Mouse (Mus musculus) stomach, embryonic 14.5 days (tissue): ENCODE data around the gene Cxcr6. TPM values are rescaled to one million over a fixed set of nuclear protein-coding genes. Genes with fewer than 3 reads are reported as not detected.

Experiments used
- ATAC-seq: fragments of 200-750 bp; cut with Nextera tagmentation; 2 replicates; pipeline ENCODE4 v1.8.0; 2017; ENCODE audit warnings: low read depth, moderate TSS enrichment; ENCODE audit not compliant: insufficient number of reproducible peaks, insufficient read depth, low FRiP score
- H3K27ac ChIP-seq: fragments of 300-500 bp; sonication (generic); 2 replicates; pipeline ENCODE4 v1.5.1; 2014; ENCODE audit warnings: mild to moderate bottlenecking, low read length, moderate library complexity, mixed read lengths
- H3K27me3 ChIP-seq: fragments of 300-500 bp; sonication (generic); 2 replicates; pipeline ENCODE4 v1.6.1; 2014; ENCODE audit warnings: low read length, control low read depth, mixed read lengths; ENCODE audit not compliant: control insufficient read depth, insufficient read depth
- H3K36me3 ChIP-seq: fragments of 300-500 bp; sonication (generic); 2 replicates; pipeline ENCODE4 v1.6.1; 2014; ENCODE audit warnings: mild to moderate bottlenecking, control low read depth, low read length, moderate library complexity, mixed read lengths; ENCODE audit not compliant: control insufficient read depth, insufficient read depth
- H3K4me1 ChIP-seq: fragments of 300-500 bp; sonication (generic); 2 replicates; pipeline ENCODE4 v1.6.1; 2014; ENCODE audit warnings: low read length, control low read depth, mixed read lengths; ENCODE audit not compliant: control insufficient read depth, insufficient read depth
- H3K4me2 ChIP-seq: fragments of 300-500 bp; sonication (generic); replicated peaks from 2 replicates; pipeline ENCODE4 v1.6.1; 2014; ENCODE audit warnings: low read depth, low read length, control low read depth
- H3K4me3 ChIP-seq: fragments of 300-500 bp; sonication (generic); 2 replicates; pipeline ENCODE4 v1.5.1; 2014; ENCODE audit warnings: low read depth, low read length, control low read depth
- H3K9ac ChIP-seq: fragments of 300-500 bp; sonication (generic); replicated peaks from 2 replicates; pipeline ENCODE4 v1.6.1; 2014; ENCODE audit warnings: low read depth, mild to moderate bottlenecking, control low read depth, low read length, moderate library complexity, mixed read lengths
- H3K9me3 ChIP-seq: fragments of 300-500 bp; sonication (generic); 2 replicates; pipeline ENCODE4 v1.6.1; 2016; ENCODE audit warnings: low read depth, low read length, control low read depth; ENCODE audit not compliant: control insufficient read depth
- WGBS: fragments of 180-500 bp; shearing (Covaris S2); extraction: QIAGEN DNeasy Blood & Tissue Kit; methylation state at CpG from one replicate; pipeline ENCODE4 v1.1.7; 2014; 5-methylcytosine and 5-hydroxymethylcytosine counted together
- polyA plus RNA-seq: library from polyadenylated mRNA; unstranded; fragments of >200 nt; fragmentation: Nextera tagmentation; extraction: Ambion mirVana; gene quantifications from 2 replicates; pipeline ENCODE4 v1.2.1, GENCODE M21; 2014

The Cxcr6 gene
- polyA plus RNA-seq, 1 experiment from 2014 or later, result 0.97 TPM

GRCm38 (mm10) chr9:123835851-123836250, 29.6 kb downstream of the Cxcr6 start:
- no peak for ATAC-seq
- H3K36me3 ChIP-seq, result peaks cover 24% of the 10 kb centered on the region

DNA sequence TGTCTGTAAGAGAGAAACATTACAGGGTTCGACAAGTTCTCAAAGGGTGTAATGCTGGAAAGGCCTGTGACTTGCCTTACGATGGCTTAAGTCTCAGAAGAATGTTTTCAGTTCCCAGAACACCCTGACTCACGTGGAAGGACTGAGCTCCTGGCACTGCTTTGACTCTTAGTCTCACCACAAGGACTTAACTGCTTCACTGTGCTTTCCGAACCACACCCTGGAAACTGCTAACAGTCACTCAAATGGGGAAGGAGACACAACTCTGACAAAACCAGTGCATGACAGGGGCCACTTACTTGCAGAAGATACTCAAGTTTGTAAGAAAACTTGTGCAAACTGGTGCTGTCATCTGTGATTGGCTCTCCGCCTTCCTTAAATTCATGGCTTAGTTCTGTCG, 34.0 kb downstream of the Cxcr6 start:
- H3K4me2 ChIP-seq, result no peak overlapping the region
- H3K4me1 ChIP-seq, result no peaks in the 10 kb centered on the region
- H3K36me3 ChIP-seq, result peaks cover 21% of the 10 kb centered on the region
- 89% methylated on average over 6 of the region's 6 CpGs for WGBS
- no peak overlapping the region for H3K4me3 ChIP-seq
- H3K27ac ChIP-seq, result no peak overlapping the region
- no peak for ATAC-seq
- no peak overlapping the region for H3K9ac ChIP-seq
- no peaks in the 10 kb centered on the region for H3K9me3 ChIP-seq
- no peaks in the 10 kb centered on the region for H3K27me3 ChIP-seq

More at GRCm38 (mm10) chr9:123835851-123836250, 29.6 kb downstream of the Cxcr6 start:
- Histone ChIP-seq H3K27me3 (no peaks in the 10 kb centered on the region), H3K9ac (no peak overlapping the region), H3K4me2 (no peak overlapping the region), H3K9me3 (no peaks in the 10 kb centered on the region), H3K4me1 (no peaks in the 10 kb centered on the region), H3K27ac (no peak overlapping the region), H3K4me3 (no peak overlapping the region)
- WGBS, result 94% methylated on average over 3 of the region's 3 CpGs

- Histone ChIP-seq H3K36me3 (peaks cover 9% of the 10 kb centered on the region), H3K27ac (no peak overlapping the region), H3K9ac (no peak overlapping the region), H3K4me1 (no peaks in the 10 kb centered on the region), H3K4me3 (no peak overlapping the region), H3K27me3 (no peaks in the 10 kb centered on the region), H3K9me3 (no peaks in the 10 kb centered on the region), H3K4me2 (no peak overlapping the region)
- ATAC-seq, result no peak
- WGBS, result 86% methylated on average over 3 of the region's 3 CpGs
Measured at GRCm38 (mm10) chr9:123844468-123844867, 38.2 kb downstream of the Cxcr6 start.

DNA sequence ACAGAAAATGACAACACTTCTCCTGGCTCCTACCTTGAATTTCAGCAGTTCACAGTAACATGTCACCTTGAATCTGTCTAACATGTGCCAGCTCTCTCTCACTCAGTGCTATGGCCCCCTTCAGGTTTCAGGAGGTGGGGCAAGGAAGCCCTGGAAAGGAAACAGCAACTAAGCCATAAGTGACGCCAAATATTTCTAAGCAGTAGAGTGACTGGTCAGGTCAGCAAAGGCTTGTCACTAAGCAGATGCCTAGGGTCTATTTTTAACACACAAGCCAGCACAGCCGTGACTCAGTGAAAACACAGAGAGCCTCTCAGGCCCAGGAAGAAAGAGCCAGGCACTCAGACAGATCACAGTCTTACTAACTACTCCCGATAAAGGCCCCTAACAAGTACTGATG, 38.8 kb downstream of the Cxcr6 start:
- 0 out of 2 replicates have a peak, but pooled peaks have one; percentile 56 for ATAC-seq
- 51% methylated on average over 3 of the region's 3 CpGs for WGBS

GRCm38 (mm10) chr9:123846490-123846889, 40.2 kb downstream of the Cxcr6 start:
- H3K9ac ChIP-seq, result no peak overlapping the region
- no peak overlapping the region for H3K27ac ChIP-seq
- no peaks in the 10 kb centered on the region for H3K9me3 ChIP-seq
- no peak overlapping the region for H3K4me3 ChIP-seq
- no peaks in the 10 kb centered on the region for H3K27me3 ChIP-seq
- no peak overlapping the region for H3K4me2 ChIP-seq
- H3K4me1 ChIP-seq, result peaks cover 5% of the 10 kb centered on the region; the same call in 1 of the 2 replicates
- no peak for ATAC-seq
- WGBS, result 82% methylated on average over 1 of the region's 1 CpGs
- peaks cover 6% of the 10 kb centered on the region; the same call in 1 of the 2 replicates for H3K36me3 ChIP-seq

More for the DNA sequence above, 38.8 kb downstream of the Cxcr6 start:
- peaks cover 6% of the 10 kb centered on the region for H3K36me3 ChIP-seq
- no peak overlapping the region for H3K4me3 ChIP-seq
- no peak overlapping the region for H3K4me2 ChIP-seq
- 0 out of 2 replicates have a peak, but pooled peaks cover 3% of the 10 kb centered on the region for H3K4me1 ChIP-seq
- no peaks in the 10 kb centered on the region for H3K27me3 ChIP-seq
- no peak overlapping the region for H3K9ac ChIP-seq
- no peak overlapping the region for H3K27ac ChIP-seq
- H3K9me3 ChIP-seq, result no peaks in the 10 kb centered on the region

- Histone ChIP-seq H3K36me3 (no peaks in the 10 kb centered on the region), H3K27ac (no peak overlapping the region), H3K9ac (no peak overlapping the region), H3K4me1 (peaks cover 8% of the 10 kb centered on the region; the same call in 1 of the 2 replicates), H3K9me3 (no peaks in the 10 kb centered on the region), H3K27me3 (no peaks in the 10 kb centered on the region), H3K4me2 (peak overlapping the region; percentile 74), H3K4me3 (peak overlapping the region; percentile 76)
- no peak for ATAC-seq
- 56% methylated on average over 2 of the region's 2 CpGs for WGBS
Measured at GRCm38 (mm10) chr9:123849976-123850695, 43.9 kb downstream of the Cxcr6 start.

DNA sequence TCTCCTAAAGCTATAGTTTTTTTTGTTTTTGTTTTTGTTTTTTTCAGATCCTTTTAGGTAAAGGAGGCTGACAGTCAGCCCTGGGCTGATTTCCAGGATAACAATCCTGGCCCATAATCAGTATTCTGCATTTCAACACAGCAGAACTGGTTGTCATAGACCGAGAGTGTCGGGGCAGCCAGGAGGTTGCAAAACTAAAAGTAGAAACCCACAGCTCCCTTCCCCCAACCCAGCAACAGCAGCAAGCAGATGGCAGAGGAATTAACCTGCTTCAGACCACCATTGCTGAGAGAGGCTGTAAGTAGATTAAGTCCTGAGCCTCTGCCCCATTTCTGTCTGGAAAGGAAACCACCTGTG, 44.4 kb downstream of the Cxcr6 start:
- peak overlapping the region; percentile 58; the same call in 1 of the 2 replicates for H3K9ac ChIP-seq
- peak overlapping the region; percentile 74 for H3K4me2 ChIP-seq
- ATAC-seq, result no peak

DNA sequence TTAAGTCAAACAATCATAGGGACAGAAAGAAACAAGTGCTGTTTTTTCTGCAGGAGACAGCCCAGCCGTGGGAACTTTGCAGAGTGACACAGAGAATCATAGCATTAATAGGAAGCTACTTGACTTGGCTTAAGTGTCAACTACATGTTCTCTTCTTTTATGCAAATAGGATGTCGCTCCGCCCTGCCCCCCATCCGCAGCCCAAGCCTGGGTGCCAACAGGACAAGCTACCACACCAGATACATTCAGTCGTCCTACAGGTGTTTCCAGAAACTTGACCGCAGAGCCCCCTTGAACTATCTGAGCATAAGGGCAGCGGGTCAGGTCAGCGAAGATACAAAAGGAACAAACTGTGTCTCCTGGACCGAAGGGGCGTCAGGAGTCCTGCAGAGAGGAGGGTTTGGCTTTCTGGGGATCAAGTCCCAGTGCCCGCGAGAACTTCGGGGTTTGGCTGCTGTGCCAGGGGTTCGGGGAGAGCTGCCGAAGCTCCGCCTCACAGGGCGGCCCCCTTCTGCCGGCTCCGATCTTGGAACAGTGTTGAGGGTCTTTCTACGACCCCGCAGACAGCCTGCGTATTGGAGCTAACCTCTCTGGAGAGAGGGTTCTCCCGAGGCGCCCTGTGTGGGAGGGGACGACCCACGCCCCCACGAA, 44.9 kb downstream of the Cxcr6 start:
- peak; percentile 81 for ATAC-seq

More for the DNA sequence above, 44.4 kb downstream of the Cxcr6 start:
- H3K4me1 ChIP-seq, result peaks cover 8% of the 10 kb centered on the region; the same call in 1 of the 2 replicates
- no peaks in the 10 kb centered on the region for H3K27me3 ChIP-seq
- H3K27ac ChIP-seq, result peak overlapping the region; percentile 92; the same call in 1 of the 2 replicates
- H3K36me3 ChIP-seq, result no peaks in the 10 kb centered on the region
- H3K4me3 ChIP-seq, result peak overlapping the region; percentile 76
- WGBS, result 2% methylated on average over 2 of the region's 2 CpGs
- no peaks in the 10 kb centered on the region for H3K9me3 ChIP-seq

More for the DNA sequence above, 44.9 kb downstream of the Cxcr6 start:
- Histone ChIP-seq H3K9me3 (no peaks in the 10 kb centered on the region), H3K9ac (peak overlapping the region; percentile 58), H3K27ac (peak overlapping the region; percentile 92), H3K4me1 (peaks cover 8% of the 10 kb centered on the region; the same call in 1 of the 2 replicates), H3K4me3 (peak overlapping the region; percentile 76), H3K27me3 (no peaks in the 10 kb centered on the region), H3K4me2 (peak overlapping the region; percentile 74), H3K36me3 (no peaks in the 10 kb centered on the region)
- WGBS, result under 1% methylated on average over 27 of the region's 27 CpGs
